Mouse (Mus musculus): ENCODE measurements around the gene Lrrc41. TPM values are rescaled to one million over a fixed set of nuclear protein-coding genes. Genes with fewer than 3 reads are reported as not detected.

Lrrc41 gene
- total RNA-seq, 2 experiments from 2014 or later: 54.5 to 60.0 TPM

DNA sequence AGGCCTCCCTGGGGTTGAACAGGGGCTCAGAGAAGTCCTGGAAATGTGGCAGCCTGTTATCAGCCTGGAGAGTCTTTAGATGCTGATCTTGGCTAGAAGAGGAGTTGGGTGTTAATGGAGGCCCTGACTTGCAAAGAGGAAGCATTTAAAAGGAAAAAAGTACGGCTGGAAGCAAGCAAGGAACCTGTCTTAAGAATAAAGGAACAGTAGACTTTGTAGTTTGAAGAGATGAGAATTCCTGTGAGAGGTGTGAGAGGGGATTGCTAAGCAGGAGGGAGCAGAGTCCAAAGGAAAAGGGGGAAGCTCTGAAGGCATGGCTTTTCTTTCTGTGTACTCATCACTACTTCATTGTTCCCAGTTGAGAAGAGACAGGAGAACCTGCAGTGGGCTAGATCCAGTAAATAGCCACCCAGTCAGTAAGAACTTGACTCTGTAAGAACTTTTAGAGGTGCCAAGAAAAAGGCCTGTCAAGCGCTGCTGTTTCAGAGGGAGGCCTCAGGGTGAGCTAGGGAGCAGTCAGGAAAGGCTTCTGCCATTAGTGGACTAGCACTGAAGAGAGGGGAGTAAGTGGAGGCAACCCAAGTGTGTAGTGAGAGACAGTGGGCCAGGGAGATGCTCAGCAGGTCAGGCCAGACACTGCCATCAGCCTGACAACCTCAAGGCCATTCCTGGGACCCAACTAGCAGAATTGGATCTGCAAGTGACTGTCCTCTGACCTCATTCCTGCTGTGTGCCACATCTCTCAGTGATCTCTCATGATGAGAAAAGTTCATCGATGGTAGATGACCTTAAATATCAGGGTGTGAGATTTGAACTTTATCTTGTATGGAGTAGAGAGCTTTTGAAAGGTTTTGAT is 2.4 kb downstream of the Lrrc41 start:
- DNase-seq: peak; percentile 25

DNA sequence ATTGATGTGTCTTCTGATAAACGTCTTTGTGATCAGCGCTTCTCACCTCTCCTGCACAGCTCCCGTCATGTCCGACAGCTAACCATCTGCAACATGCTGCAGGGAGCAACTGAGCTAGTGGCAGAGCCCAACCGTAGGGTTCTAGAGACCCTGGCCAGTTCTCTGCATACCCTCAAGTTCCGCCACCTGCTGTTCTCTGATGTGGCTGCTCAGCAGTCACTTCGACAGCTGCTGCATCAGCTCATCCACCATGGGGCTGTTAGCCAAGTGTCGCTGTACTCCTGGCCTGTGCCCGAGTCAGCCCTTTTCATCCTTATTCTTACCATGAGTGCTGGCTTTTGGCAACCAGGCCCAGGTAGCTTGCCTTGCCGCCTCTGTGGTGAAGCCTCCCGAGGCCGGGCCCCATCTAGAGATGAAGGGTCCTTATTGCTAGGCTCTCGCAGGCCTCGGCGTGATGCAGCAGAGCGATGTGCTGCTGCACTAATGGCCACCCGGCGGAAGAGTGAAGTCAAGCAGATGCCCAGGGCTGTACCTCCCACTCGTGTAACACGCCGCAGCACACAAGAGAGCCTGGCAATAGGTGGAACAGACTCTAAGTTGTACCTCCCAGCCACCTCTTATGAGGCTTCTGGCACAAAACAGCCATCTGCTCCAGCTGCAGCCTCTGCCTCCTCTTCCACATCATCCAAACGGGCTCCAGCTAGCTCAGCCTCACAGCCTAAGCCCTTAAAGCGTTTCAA is 13.6 kb downstream of the Lrrc41 start:
- DNase-seq: no peak

DNA sequence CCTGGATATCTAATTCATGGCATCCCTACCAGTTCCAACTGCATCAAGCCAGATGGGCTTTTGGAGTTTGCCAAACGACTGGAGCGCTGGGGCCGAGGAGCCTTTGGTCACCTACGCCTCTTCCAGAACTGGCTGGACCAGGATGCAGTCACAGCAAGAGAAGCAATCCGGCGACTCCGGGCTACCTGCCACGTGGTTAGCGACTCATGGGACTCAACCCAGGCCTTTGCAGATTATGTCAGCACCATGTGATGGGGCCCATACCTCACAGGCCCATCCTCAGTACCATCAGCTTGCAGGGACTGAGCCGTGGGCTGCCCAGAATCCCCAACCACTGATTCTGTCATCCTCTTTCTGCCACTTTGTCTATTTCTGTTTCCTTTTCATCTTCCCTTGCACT is 21.2 kb downstream of the Lrrc41 start:
- DNase-seq: no peak

DNA sequence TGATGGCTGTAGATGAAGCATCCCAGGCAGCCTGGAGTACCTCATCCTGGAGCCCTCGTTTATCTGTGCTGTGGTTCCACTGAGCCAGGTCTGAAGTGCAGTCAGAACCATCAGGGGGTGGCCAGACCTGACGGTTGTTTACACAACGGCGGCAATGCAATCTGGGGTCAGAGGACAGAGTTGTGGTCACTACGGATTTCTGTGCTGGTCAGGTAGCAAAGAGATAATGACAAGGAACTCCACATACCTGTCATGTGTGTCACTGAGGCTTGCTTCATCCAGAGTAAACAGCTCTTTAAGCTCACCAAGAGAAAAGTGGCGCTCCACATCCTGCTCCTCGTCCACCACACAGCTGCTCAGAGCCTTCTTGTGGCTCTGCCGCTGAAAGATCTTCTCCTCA is 22.1 kb downstream of the Lrrc41 start:
- no peak for DNase-seq

DNA sequence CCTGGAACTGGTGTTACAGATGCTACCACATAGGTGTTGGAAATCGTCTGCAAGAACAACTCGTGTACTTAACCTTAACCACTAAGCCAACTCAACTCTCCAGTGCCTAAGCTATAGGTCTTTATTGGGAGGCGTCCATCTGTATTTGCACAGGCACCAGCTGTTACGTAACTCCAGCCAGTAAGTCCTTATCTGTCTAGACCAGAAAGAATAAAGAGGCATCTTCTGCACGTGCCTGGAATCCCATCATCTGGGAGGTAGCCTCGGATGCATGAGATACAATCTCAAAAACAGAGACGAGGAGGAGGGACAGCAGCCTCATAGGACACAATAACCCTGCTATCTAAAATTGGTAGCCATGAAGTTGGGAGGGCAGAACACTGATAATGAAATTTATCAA is 25.9 kb downstream of the Lrrc41 start:
- no peak for DNase-seq

DNA sequence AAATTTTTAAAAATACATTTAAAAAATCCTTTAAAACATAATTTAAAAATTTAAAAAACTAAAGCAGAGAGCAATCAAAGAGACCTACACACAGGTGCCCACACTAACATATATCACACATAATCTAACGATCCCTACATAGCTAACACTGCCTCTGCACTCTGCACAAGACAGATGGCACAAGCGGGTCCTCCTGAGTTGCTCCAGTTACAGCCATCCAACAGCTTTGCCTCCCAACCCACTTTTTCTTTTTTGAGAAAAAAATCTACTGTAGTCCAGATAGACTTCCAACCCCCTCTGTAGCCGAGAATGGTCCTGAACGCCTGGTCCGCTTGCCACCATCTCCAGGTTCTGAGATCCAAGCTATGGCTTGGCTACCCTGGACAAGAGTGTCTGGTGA is 30.2 kb downstream of the Lrrc41 start:
- DNase-seq: no peak

DNA sequence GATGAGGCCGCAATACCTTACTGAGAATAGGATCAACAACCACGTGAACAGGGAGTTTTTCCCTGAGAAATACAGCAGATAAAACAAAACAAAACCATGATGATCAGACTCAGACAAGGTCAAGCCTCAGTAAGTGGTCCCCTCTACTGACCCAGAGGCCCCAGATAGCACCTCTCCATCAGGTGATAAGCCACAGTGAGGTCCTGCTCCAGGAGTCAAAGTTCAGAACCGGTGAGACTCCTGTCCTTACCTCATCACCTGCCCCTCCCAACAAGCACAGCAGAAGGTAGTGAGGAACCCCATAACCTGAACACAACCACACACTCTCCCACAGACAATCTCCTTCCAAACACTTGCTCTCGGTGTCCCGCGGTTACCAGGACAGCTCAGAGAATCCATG is 35.6 kb downstream of the Lrrc41 start:
- no peak for DNase-seq

DNA sequence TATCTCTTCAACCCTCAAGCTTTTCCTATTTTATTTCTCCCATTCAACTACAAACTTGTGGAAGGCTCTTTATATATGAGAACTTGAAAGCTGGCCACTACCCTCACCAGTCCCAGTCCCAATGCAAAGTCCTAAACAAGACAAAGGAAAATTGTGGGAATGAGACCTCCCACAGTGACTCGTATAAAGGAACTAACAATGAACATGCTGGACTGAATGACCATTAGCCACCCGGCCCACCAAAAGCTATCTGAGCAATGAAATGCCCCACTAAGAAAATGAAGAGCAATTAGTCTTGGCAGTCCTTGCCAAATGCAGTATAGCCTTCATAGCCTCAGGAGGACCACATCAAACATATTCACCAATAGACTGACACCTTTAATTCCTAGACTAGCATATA is 36.4 kb downstream of the Lrrc41 start:
- no peak for DNase-seq

DNA sequence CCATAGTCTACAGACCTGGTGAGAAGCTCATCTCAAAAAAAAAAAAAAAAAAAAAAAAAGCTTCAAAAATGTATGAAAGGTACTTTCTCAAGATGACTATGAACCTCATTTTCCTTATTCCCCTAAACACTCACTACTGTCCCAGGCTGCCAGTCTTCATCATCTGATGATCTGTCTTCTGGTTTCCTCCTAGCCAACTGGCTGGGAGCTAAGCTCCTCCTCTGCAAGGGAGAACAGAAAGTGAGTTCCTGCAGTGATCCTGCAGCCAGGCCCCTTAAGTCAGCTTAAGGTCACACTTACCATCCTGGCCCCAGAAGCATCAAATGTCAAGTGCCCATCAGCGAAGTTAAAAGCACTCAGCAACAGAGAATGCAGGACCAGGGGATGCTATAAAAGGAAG is 47.7 kb downstream of the Lrrc41 start:
- no peak for DNase-seq

DNA sequence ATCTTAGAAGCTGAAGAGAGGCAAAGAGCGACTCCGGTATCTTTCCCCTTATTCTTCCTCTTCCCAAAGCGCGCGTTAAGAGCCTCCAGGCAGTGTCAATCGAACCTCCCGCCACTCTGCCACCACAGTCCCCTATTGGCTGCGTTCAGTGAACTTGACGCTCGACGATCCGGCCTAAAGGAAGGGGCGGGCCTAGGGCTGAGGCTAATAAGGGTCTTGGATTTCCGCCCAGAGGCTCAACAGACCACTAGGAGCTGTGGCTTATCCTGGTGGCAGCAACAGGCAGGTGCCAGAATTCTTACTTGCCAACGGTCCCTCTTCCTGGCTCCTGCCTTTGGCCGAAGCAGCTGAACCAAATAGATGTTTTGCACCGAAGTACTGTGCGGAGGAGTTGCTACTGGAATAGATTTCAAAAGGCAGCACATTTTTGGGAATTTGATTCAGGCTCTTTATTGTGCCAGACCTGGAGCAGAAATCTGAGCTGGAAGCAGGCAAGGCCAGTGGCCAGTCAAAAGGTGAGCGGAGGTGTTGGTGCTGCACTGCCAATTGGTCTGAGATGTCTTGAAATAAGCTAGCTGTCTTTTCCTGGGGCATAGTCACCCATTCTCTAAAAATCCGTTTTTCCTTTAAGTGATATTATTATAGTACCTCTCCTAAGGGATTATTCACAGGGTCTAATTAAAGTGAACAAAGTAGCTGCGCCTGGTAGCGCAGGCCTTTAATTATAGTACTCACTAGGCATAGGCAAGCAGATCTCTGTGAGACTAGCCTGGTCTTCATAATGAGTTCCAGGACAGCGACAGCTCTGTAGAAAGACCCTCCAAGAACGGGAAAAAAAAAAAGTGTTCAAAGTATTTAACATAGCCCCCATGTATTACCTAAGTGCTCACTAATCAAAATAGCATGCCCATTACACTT is 48.8 kb downstream of the Lrrc41 start, which contains the start of the genes Rad54l and Pomgnt1:
Rad54l (minus strand) TSS at position 89 of the 918 bp plus-strand sequence.
Pomgnt1 (plus strand) TSS at position 239 of the 918 bp plus-strand sequence.
- peak; percentile 86 for DNase-seq

DNA sequence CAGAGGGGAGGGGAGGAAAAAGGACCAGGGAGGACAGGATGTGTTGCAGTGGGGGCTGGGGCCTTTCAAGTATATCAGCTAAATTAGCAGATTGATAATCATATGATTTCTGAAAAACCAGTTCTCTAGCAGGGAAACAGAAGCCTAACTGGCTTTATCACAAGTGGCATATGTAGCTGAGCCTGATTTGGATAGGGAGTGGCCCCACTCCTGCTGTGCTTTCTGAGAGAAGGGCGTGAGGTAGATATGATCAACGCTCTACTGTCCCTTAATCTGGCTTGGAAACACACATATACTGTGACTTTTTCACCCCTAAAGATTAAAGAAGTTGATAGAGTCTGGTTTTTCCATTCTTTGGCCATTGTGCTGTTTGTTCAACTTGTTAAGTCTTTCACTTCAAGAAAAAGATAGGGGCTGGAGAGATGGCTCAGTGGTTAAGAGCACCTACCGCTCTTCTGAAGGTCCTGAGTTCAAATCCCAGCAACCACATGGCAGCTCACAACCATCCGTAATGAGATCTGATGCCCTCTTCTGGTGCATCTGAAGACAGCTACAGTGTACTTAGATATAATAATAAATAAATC is 50.8 kb downstream of the Lrrc41 start:
- no peak for DNase-seq

DNA sequence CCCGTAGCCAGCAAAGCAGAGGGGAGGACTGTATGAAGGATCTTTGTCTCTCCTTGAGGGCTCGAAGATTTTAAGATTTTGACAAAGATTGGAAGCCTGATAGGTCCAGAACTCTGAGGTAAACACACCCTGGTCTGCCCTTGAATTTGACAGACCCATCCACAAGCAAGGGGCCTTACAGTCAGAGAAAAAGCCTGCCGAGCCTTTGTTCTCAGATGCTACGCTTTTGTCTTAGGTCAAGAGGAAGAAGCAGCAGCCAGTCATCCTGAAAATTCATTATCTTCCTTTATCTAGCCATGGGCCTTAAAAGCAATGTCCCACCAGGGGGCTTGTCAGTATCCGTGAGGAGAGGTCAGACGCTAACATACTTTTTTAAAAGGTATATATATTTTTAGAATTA is 52.9 kb downstream of the Lrrc41 start:
- DNase-seq: no peak

DNA sequence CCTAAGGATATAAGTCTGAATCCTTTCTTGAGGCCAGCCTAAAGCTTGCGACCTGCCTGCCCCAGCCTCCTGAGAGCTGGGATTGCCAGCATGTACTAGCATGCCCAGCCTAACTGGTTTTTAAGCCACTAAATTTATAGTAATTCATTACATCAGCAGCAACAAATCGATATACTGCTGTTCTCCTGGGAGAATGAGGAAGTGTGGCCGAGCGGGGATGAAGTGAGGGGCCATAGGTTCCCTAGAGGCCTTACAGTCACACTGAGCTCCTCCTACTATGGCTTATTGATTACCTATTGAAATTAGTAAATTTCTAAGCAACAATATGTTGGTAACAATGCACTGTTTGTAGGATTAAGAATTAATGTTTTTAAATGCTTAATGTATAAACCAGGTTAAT is 58.1 kb downstream of the Lrrc41 start:
- DNase-seq: no peak

DNA sequence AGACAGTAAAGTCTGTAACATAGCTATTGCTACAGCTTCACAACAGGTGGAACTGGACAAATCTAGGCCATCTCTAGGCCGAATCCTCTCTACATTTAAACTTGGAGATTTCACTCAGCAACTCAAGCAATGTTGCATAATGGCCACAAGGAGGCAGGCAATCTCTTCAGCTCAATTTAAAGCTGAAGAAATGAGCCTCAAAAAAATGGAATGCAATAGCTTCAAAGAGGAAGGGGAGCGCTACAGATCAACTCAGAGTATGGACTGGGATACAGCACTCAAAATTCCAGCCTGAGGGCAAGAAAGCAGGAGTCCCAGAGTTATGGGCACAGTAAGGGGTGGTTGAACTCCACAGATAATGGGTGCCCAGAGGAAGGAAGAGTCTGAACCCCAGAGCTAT is 59.9 kb downstream of the Lrrc41 start:
- no peak for DNase-seq

DNA sequence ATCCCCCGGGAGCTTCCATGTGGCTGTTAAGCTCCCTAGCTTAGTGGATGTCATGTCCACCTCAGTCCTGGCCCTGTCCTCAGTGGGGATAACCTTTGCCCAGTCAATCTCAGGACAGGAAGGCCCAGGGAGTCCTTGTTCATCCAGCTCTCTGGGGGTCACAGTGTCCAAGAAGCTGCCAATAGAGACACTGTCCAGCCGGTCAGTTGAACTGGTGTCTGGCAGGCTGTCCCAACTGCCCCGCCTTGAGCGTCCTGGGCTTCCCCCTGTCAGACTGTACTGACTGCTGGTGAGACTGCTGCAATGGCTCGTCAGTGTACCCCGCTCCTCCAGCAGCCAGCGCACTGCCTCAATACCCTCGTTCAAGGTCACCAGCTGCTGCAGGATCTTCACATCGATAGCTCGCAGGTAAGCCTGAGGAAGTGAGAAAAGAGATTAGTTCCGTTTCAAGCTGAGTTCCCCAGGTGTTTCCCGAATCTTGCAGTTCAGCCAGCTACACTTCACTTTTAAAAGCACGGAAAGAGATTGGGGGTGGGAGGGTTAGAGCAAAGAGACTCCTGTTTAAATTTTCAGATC is 62.4 kb downstream of the Lrrc41 start:
- DNase-seq: no peak

DNA sequence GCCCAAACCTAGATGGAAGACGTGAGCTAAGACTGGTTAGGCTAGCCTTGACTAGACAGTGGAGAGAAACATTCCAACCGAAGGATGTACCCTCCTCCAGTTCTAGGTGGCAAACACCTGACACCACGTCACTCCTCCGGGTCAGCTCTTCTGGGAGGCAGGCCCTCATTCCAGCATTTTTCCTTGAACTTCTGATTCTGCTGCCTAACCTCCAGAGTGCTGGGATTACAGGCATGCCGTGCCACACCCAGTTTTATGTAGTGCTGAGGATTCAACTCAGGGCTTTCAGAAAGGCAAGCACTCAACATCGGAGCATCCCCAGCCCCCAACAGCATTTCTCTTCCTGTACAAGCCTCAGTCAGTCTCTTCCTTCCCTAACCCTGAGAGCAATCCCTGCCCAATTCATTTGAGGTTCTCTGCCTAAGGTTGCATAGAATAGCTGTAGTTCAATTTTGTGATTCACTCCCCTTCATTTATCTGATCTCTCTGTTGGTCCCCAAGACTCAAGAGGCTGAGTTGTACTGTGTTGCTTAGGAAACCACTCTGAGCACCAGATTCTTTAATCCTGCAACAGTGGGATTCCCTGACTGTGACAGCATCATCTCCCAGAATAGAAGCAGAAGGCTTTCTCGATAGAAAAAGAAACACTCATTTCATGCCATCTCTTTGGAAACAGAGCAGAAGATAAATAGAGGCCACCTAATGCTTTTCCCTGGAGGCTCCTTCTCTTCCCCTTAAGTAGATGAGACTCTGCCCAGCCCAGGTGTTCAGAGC is 65.9 kb downstream of the Lrrc41 start:
- DNase-seq: no peak

DNA sequence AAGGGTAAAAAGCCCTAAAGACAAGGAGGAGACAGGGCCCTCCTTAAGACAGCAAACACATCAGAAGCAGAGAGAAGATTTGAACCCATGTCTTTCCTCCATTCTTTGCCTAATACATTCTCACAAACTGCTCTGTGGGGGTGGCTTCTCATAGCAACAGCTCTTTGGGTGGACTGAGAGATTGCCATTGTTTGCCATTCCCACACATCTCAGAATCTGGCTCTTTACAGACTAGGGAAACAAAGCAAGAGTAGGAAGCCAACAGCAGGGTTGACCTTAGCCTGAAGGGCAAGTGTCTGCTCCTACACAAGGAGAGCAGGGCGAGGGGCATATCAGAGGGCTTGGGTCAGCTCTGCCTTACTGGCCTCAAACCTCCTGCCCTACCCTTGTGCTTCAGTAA is 66.7 kb downstream of the Lrrc41 start:
- DNase-seq: no peak

DNA sequence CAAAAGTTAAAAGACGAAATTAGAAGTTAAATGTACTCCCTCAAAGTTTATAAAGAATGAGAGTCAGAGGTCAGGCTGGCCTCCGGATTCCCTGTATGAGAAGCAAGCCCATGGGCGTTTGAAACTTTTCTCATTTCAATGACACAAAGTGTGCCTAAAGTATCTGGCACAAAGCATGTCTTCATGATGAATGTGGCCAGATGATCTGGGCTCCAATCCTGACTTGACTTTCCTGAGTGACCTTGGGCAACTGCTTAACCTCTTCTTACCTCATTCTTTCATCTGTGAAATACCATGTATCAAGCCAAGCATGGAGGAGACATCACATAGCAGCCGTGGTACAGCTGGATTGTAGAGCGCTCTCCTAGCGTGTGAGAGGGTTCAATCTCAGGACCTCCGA is 67.2 kb downstream of the Lrrc41 start:
- no peak for DNase-seq

DNA sequence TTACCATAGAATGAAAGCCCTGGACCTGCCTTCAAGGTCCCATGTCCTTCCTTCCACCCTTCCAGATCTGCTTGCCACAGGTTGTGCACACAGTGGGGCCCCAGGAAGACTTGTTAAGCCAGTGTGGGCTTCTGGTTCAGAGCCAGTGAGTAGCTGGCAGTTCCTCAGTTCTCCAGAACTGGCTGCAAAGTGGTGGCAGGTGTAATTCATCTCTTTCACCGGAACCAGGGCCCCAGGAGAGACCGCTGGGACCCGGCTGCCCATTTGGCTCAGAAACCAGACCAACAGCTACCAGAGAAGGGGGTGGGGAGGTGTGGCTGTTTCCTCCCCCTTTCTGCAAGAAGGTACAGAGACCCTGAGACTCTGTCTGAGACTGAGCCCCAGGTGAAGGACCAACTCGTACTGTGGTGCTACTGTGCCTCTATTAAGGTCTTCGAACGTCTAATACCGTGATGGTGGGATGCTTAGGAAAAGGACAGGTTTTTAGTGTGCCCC is 68.3 kb downstream of the Lrrc41 start:
- peak; percentile 68 for DNase-seq

DNA sequence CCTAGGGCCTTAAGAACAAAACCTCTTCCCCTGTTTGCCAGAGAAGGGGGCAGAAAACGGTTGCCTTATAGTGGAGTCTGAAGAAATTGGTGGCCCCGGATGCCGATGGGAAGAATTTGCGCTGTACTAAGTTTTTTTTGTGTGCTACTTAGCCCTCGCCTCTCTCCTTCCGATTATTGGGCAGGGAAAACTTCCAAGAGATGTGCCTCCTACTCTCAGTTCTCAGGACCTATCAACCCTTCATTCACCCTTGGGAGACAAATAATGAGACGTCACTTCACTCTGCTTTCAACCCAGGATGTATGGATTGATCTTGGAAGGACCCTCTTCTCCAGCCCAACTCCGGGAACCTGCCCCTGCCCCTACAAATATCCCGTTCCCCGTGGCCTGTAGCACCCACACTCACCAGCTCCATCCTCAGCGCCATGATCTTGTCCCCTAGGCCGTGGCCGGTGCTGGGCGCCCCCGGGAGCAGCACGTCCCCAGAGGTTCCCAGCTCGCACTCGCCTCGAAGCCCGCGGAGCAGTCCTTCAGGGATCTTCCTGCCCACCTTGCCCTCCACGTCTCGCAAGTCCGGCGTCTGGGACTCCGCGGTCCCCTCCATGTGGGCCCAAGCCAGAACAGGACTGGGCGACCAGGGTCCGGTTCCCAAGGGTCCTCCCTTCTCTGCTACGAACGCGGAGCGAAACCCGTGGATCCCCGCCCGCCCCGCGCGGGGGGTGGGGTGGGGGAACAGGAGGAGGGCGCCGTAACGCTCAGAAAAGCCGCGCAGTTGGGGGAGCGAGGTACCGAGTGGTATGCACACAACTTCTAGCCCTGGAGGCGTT is 69.0 kb downstream of the Lrrc41 start:
- peak; percentile 87 for DNase-seq
